Mouse (Mus musculus): ENCODE measurements around the gene Uhrf1bp1.
A peak's percentile ranks its signal among the peaks of the same experiment; 100 is the strongest.

The Uhrf1bp1 gene

GRCm38 (mm10) chr17:27909622-27910500 is 53.6 kb downstream of the Uhrf1bp1 start, which contains the start of gene Taf11:
TSS of gene Taf11 (minus strand) at chr17:27909844.
- peak; percentile 6 for DNase-seq (ENCODE audit: low read depth, low spot score)

- no peak for DNase-seq (ENCODE audit: low read depth, low spot score)
These were observed 55.1 kb downstream of the Uhrf1bp1 start for GRCm38 (mm10) chr17:27911371-27911770.

GRCm38 (mm10) chr17:27914742-27915141 is 58.5 kb downstream of the Uhrf1bp1 start:
- DNase-seq (ENCODE audit: low read depth, low spot score) = no peak

- DNase-seq (ENCODE audit: low read depth, low spot score) = no peak
These were observed 60.1 kb downstream of the Uhrf1bp1 start for GRCm38 (mm10) chr17:27916366-27916765.

GRCm38 (mm10) chr17:27920676-27921075 is 64.4 kb downstream of the Uhrf1bp1 start:
- DNase-seq (ENCODE audit: low read depth, low spot score) = no peak

GRCm38 (mm10) chr17:27922174-27922712 is 66.0 kb downstream of the Uhrf1bp1 start:
- DNase-seq (ENCODE audit: low read depth, low spot score) = no peak

GRCm38 (mm10) chr17:27925054-27925453 is 68.8 kb downstream of the Uhrf1bp1 start:
- no peak for DNase-seq (ENCODE audit: low read depth, low spot score)

GRCm38 (mm10) chr17:27925504-27925903 is 69.3 kb downstream of the Uhrf1bp1 start:
- no peak for DNase-seq (ENCODE audit: low read depth, low spot score)

- DNase-seq (ENCODE audit: low read depth, low spot score) = no peak
These were observed 74.0 kb downstream of the Uhrf1bp1 start for GRCm38 (mm10) chr17:27930291-27930690.

GRCm38 (mm10) chr17:27931826-27932225 is 75.6 kb downstream of the Uhrf1bp1 start:
- no peak for DNase-seq (ENCODE audit: low read depth, low spot score)

- DNase-seq (ENCODE audit: low read depth, low spot score) = no peak
These were observed 78.1 kb downstream of the Uhrf1bp1 start for GRCm38 (mm10) chr17:27934136-27934910.

GRCm38 (mm10) chr17:27935091-27935490 is 78.8 kb downstream of the Uhrf1bp1 start:
- no peak for DNase-seq (ENCODE audit: low read depth, low spot score)

- no peak for DNase-seq (ENCODE audit: low read depth, low spot score)
These were observed 80.9 kb downstream of the Uhrf1bp1 start for GRCm38 (mm10) chr17:27937054-27937615.

GRCm38 (mm10) chr17:27938121-27938754 is 82.0 kb downstream of the Uhrf1bp1 start:
- DNase-seq (ENCODE audit: low read depth, low spot score) = peak; percentile 40

GRCm38 (mm10) chr17:27939028-27939427 is 82.8 kb downstream of the Uhrf1bp1 start:
- no peak for DNase-seq (ENCODE audit: low read depth, low spot score)

GRCm38 (mm10) chr17:27940352-27940751 is 84.1 kb downstream of the Uhrf1bp1 start:
- DNase-seq (ENCODE audit: low read depth, low spot score) = no peak

- no peak for DNase-seq (ENCODE audit: low read depth, low spot score)
These were observed 84.9 kb downstream of the Uhrf1bp1 start for GRCm38 (mm10) chr17:27941178-27941577.

GRCm38 (mm10) chr17:27941698-27942097 is 85.5 kb downstream of the Uhrf1bp1 start:
- DNase-seq (ENCODE audit: low read depth, low spot score) = no peak

GRCm38 (mm10) chr17:27942131-27942530 is 85.9 kb downstream of the Uhrf1bp1 start:
- DNase-seq (ENCODE audit: low read depth, low spot score) = no peak

GRCm38 (mm10) chr17:27945546-27946216 is 89.4 kb downstream of the Uhrf1bp1 start:
- DNase-seq (ENCODE audit: low read depth, low spot score) = no peak

GRCm38 (mm10) chr17:27946371-27946770 is 90.1 kb downstream of the Uhrf1bp1 start:
- DNase-seq (ENCODE audit: low read depth, low spot score) = no peak

All from forelimb bud, embryonic 11.5 days (tissue).